In the genomic region with DNA sequence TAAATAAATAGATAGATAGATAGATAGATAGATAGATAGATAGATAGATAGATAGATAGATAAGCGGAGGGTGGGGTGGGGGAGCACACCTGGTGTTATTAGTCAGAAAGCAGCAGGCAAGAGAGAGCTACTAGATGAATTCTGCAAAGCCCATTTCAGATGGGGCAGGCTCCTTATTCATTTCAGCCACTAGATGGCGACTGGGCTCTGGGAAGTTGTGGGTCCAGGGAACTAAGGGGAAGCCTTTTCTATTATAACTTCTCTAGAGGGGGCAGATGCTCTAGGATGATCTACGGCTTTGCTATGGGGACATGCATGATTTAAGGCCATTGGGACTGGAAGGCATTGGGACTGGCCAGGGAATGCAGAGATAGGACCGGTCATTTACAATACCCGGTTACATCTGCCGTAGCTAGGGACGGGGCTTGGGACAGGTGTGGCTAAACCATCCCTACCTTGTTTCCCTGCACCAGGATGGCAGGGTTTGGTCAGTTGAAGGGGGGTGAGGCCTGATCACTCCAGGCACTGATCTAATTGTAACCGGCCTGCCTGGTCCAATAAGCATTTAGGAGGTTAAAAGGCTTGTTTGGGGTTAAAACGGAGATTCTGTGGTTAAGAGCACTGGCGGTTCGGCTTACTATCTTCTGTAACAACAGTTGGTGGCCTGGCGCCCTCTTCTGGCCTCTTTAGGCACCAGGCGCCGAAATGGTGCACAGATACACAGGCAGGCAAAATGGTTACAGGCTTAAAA, we compare ENCODE assay signal across 8 mouse cellular contexts. TPM values are rescaled to one million over a fixed set of nuclear protein-coding genes. Genes with fewer than 3 reads are reported as not detected.
DNase-seq lines count a peak whose midpoint lies in the region; ATAC-seq lines count a peak whose summit lies in the region.

No protein-coding gene starts in this region.

- ATAC-seq in embryonic facial prominence, embryonic 15.5 days (ENCODE audit: insufficient number of reproducible peaks, low FRiP score, low TSS enrichment, low read depth) = no peak
- peak; percentile 74 to 80 for ATAC-seq in hematopoietic stem cell, adult 5-6 weeks (replicated peaks in 1 of 2; ENCODE audit: insufficient read depth in 1 of 2, low FRiP score in 2 of 2, low TSS enrichment in 1 of 2, low read depth in 1 of 2, poor library complexity in 2 of 2, severe bottlenecking in 2 of 2)
- no peak for ATAC-seq in limb, embryonic 11.5 days (ENCODE audit: insufficient number of reproducible peaks, low FRiP score, low TSS enrichment, low read depth)
- ATAC-seq in midbrain, embryonic 12.5 days (ENCODE audit: low FRiP score, low read depth) = peak; percentile 56; the same call in 1 of the 2 replicates
- ATAC-seq in stomach, embryonic 16.5 days (ENCODE audit: insufficient read depth, low FRiP score) = peak; percentile 30; the same call in 1 of the 2 replicates

- H3K9ac ChIP-seq in embryonic facial prominence, embryonic 15.5 days = no peak overlapping the region
- no peak overlapping the region for H3K9ac ChIP-seq in limb, embryonic 11.5 days (ENCODE audit: low read length)
- no peak overlapping the region for H3K9ac ChIP-seq in midbrain, embryonic 12.5 days (replicated peaks)
- no peak overlapping the region for H3K9ac ChIP-seq in stomach, embryonic 16.5 days (ENCODE audit: low read length)

- peaks cover 4% of the 10 kb centered on the region; the same call in 1 of the 2 replicates for H3K4me1 ChIP-seq in embryonic facial prominence, embryonic 15.5 days
- no peaks in the 10 kb centered on the region for H3K4me1 ChIP-seq in limb, embryonic 11.5 days (ENCODE audit: control insufficient read depth, insufficient read depth, low read length)
- H3K4me1 ChIP-seq in midbrain, embryonic 12.5 days = 0 out of 2 replicates have a peak, but pooled peaks cover 4% of the 10 kb centered on the region
- H3K4me1 ChIP-seq in stomach, embryonic 16.5 days (ENCODE audit: control insufficient read depth, insufficient read depth, low read length) = no peaks in the 10 kb centered on the region

- DNase-seq in ovary, postnatal 14 days (ENCODE audit: low spot score) = peak; percentile 27
- no peak for DNase-seq in ovary, postnatal 10 days (ENCODE audit: low spot score)
- DNase-seq in adrenal gland, postnatal 14 days = peak; percentile 82
- peak; percentile 75 for DNase-seq in limb, embryonic 11.5 days (ENCODE audit: low spot score)

- no peaks in the 10 kb centered on the region for H3K9me3 ChIP-seq in embryonic facial prominence, embryonic 15.5 days (replicated peaks)
- H3K9me3 ChIP-seq in limb, embryonic 11.5 days (ENCODE audit: control insufficient read depth, low read length) = no peaks in the 10 kb centered on the region
- no peaks in the 10 kb centered on the region for H3K9me3 ChIP-seq in midbrain, embryonic 12.5 days
- H3K9me3 ChIP-seq in stomach, embryonic 16.5 days (replicated peaks; ENCODE audit: control insufficient read depth, low read length) = no peaks in the 10 kb centered on the region

- H3K27me3 ChIP-seq in embryonic facial prominence, embryonic 15.5 days = peaks cover 4% of the 10 kb centered on the region; the same call in 1 of the 2 replicates
- no peaks in the 10 kb centered on the region for H3K27me3 ChIP-seq in limb, embryonic 11.5 days (ENCODE audit: control insufficient read depth, insufficient read depth, low read length)
- peaks cover 9% of the 10 kb centered on the region for H3K27me3 ChIP-seq in midbrain, embryonic 12.5 days
- H3K27me3 ChIP-seq in stomach, embryonic 16.5 days (ENCODE audit: control insufficient read depth, insufficient read depth, low read length) = peaks cover 9% of the 10 kb centered on the region; the same call in 1 of the 2 replicates

- H3K27ac ChIP-seq in embryonic facial prominence, embryonic 15.5 days (replicated peaks) = no peak overlapping the region
- H3K27ac ChIP-seq in limb, embryonic 11.5 days (replicated peaks; ENCODE audit: low read depth, low read length) = no peak overlapping the region
- H3K27ac ChIP-seq in midbrain, embryonic 12.5 days (replicated peaks) = no peak overlapping the region
- no peak overlapping the region for H3K27ac ChIP-seq in stomach, embryonic 16.5 days (ENCODE audit: low read length)

- 0 out of 2 replicates have a peak overlapping the region, but pooled peaks have one; percentile 19 for H3K4me2 ChIP-seq in embryonic facial prominence, embryonic 15.5 days (replicated peaks)
- no peak overlapping the region for H3K4me2 ChIP-seq in limb, embryonic 11.5 days (ENCODE audit: low read depth, severe bottlenecking)
- peak overlapping the region; percentile 32 for H3K4me2 ChIP-seq in midbrain, embryonic 12.5 days (replicated peaks)
- peak overlapping the region; percentile 34 for H3K4me2 ChIP-seq in stomach, embryonic 16.5 days (ENCODE audit: low read depth, low read length)

- 0 out of 2 replicates have a peak overlapping the region, but pooled peaks have one; percentile 1 for H3K4me3 ChIP-seq in embryonic facial prominence, embryonic 15.5 days (replicated peaks)
- no peak overlapping the region for H3K4me3 ChIP-seq in limb, embryonic 11.5 days (ENCODE audit: low read depth, low read length)
- H3K4me3 ChIP-seq in midbrain, embryonic 12.5 days = no peak overlapping the region
- 0 out of 2 replicates have a peak overlapping the region, but pooled peaks have one; percentile 3 for H3K4me3 ChIP-seq in stomach, embryonic 16.5 days (replicated peaks; ENCODE audit: low read length)

- no peaks in the 10 kb centered on the region for H3K36me3 ChIP-seq in embryonic facial prominence, embryonic 15.5 days
- no peaks in the 10 kb centered on the region for H3K36me3 ChIP-seq in limb, embryonic 11.5 days (ENCODE audit: control insufficient read depth, insufficient read depth, low read length)
- no peaks in the 10 kb centered on the region for H3K36me3 ChIP-seq in midbrain, embryonic 12.5 days
- no peaks in the 10 kb centered on the region for H3K36me3 ChIP-seq in stomach, embryonic 16.5 days (ENCODE audit: control insufficient read depth, insufficient read depth, low read length)

- 11% methylated on average over 14 of the region's 14 CpGs for WGBS in embryonic facial prominence, embryonic 15.5 days
- WGBS in limb, embryonic 11.5 days = 17% methylated on average over 14 of the region's 14 CpGs
- 17% methylated on average over 14 of the region's 14 CpGs for WGBS in midbrain, embryonic 12.5 days
- 15% methylated on average over 14 of the region's 14 CpGs for WGBS in stomach, embryonic 16.5 days

RNA-seq across cellular contexts. Expression of gene Npffr1, which starts 7.2 kb away (rescaled TPM):
- 0.34 and 0.59 TPM in 2 replicates for total RNA-seq in adrenal gland, postnatal 14 days (2021)
- polyA plus RNA-seq in embryonic facial prominence, embryonic 15.5 days (2015; fragmentation: Nextera tagmentation; extraction: Ambion mirVana) = 0.12 TPM in 1 of 2 replicates, not detected in the other
- total RNA-seq in hematopoietic stem cell, adult 5-6 weeks (2017) = 0.19 TPM in 1 of 2 replicates, not detected in the other
- not detected in 2 replicates for polyA plus RNA-seq in limb, embryonic 11.5 days (2014; fragmentation: Nextera tagmentation; extraction: Ambion mirVana)
- 0.17 and 0.18 TPM in 2 replicates for polyA plus RNA-seq in midbrain, embryonic 12.5 days (2016; fragmentation: Nextera tagmentation; extraction: Ambion mirVana)
- polyA plus RNA-seq in stomach, embryonic 16.5 days (2015; fragmentation: Nextera tagmentation; extraction: Ambion mirVana) = 0.06 and 0.09 TPM in 2 replicates

RNA-seq across cellular contexts. Expression of gene Ppa1, which starts 45.9 kb away (rescaled TPM):
- total RNA-seq in adrenal gland, postnatal 14 days (2021) = 169 and 183 TPM in 2 replicates
- 155 and 167 TPM in 2 replicates for polyA plus RNA-seq in embryonic facial prominence, embryonic 15.5 days (2015; fragmentation: Nextera tagmentation; extraction: Ambion mirVana)
- total RNA-seq in hematopoietic stem cell, adult 5-6 weeks (2017) = 136 and 165 TPM in 2 replicates
- polyA plus RNA-seq in limb, embryonic 11.5 days (2014; fragmentation: Nextera tagmentation; extraction: Ambion mirVana) = 314 and 321 TPM in 2 replicates
- 236 and 247 TPM in 2 replicates for polyA plus RNA-seq in midbrain, embryonic 12.5 days (2016; fragmentation: Nextera tagmentation; extraction: Ambion mirVana)
- polyA plus RNA-seq in stomach, embryonic 16.5 days (2015; fragmentation: Nextera tagmentation; extraction: Ambion mirVana) = 156 and 158 TPM in 2 replicates

Comparison
In these comparisons a context has a peak if more than half of its experiments do, and no peak if none do; other contexts are left out.
1. ATAC-seq: peak in hematopoietic stem cell, adult 5-6 weeks (2 of 2), midbrain, embryonic 12.5 days (single experiment) and stomach, embryonic 16.5 days (single experiment); none in embryonic facial prominence, embryonic 15.5 days (single experiment) and limb, embryonic 11.5 days (single experiment).
2. H3K4me3 ChIP-seq: peak in embryonic facial prominence, embryonic 15.5 days (single experiment) and stomach, embryonic 16.5 days (single experiment); none in limb, embryonic 11.5 days (single experiment) and midbrain, embryonic 12.5 days (single experiment).